Mouse (Mus musculus): ENCODE results near the gene Sphk1.

Gene Sphk1

GRCm38 (mm10) chr11:116536685-116537084, 6.0 kb downstream of the Sphk1 start:
- DNase-seq (ENCODE audit: low read depth, low spot score) = no peak

- DNase-seq (ENCODE audit: low read depth, low spot score) = no peak
Observed at GRCm38 (mm10) chr11:116537388-116537787, 6.7 kb downstream of the Sphk1 start.

- DNase-seq (ENCODE audit: low read depth, low spot score) = no peak
Observed at GRCm38 (mm10) chr11:116538142-116538735, 7.5 kb downstream of the Sphk1 start.

GRCm38 (mm10) chr11:116541183-116541582, 10.5 kb downstream of the Sphk1 start:
- no peak for DNase-seq (ENCODE audit: low read depth, low spot score)

GRCm38 (mm10) chr11:116543110-116543509, 12.4 kb downstream of the Sphk1 start:
- no peak for DNase-seq (ENCODE audit: low read depth, low spot score)

- no peak for DNase-seq (ENCODE audit: low read depth, low spot score)
Observed at GRCm38 (mm10) chr11:116547296-116548060, 16.8 kb downstream of the Sphk1 start.

GRCm38 (mm10) chr11:116548780-116549179, 18.1 kb downstream of the Sphk1 start:
- no peak for DNase-seq (ENCODE audit: low read depth, low spot score)

- DNase-seq (ENCODE audit: low read depth, low spot score) = no peak
Observed at GRCm38 (mm10) chr11:116549273-116550038, 18.7 kb downstream of the Sphk1 start.

- no peak for DNase-seq (ENCODE audit: low read depth, low spot score)
Observed at GRCm38 (mm10) chr11:116550748-116551147, 20.0 kb downstream of the Sphk1 start.

GRCm38 (mm10) chr11:116552194-116552593, 21.5 kb downstream of the Sphk1 start:
- no peak for DNase-seq (ENCODE audit: low read depth, low spot score)

- peak; percentile 32 for DNase-seq (ENCODE audit: low read depth, low spot score)
Observed at GRCm38 (mm10) chr11:116554171-116554878, 23.6 kb downstream of the Sphk1 start.

GRCm38 (mm10) chr11:116555572-116555971, 24.8 kb downstream of the Sphk1 start:
- DNase-seq (ENCODE audit: low read depth, low spot score) = no peak

GRCm38 (mm10) chr11:116556308-116556707, 25.6 kb downstream of the Sphk1 start:
- DNase-seq (ENCODE audit: low read depth, low spot score) = no peak

GRCm38 (mm10) chr11:116565283-116566041, 34.7 kb downstream of the Sphk1 start:
- no peak for DNase-seq (ENCODE audit: low read depth, low spot score)

GRCm38 (mm10) chr11:116567531-116567930, 36.8 kb downstream of the Sphk1 start:
- DNase-seq (ENCODE audit: low read depth, low spot score) = no peak

GRCm38 (mm10) chr11:116570821-116571220, 40.1 kb downstream of the Sphk1 start:
- DNase-seq (ENCODE audit: low read depth, low spot score) = no peak

- DNase-seq (ENCODE audit: low read depth, low spot score) = no peak
Observed at GRCm38 (mm10) chr11:116571767-116572679, 41.3 kb downstream of the Sphk1 start.

- DNase-seq (ENCODE audit: low read depth, low spot score) = no peak
Observed at GRCm38 (mm10) chr11:116572756-116573543, 42.2 kb downstream of the Sphk1 start.

GRCm38 (mm10) chr11:116574486-116574885, 43.8 kb downstream of the Sphk1 start:
- DNase-seq (ENCODE audit: low read depth, low spot score) = no peak

Measured in brain, embryonic 18.5 days (tissue).